Mouse (Mus musculus): Measurements from ENCODE around the gene Acer2. TPM values are rescaled to one million over a fixed set of nuclear protein-coding genes. Genes with fewer than 3 reads are reported as not detected.

The Acer2 gene
- total and polyA plus RNA-seq, 3 experiments: 0.09 to 0.29 (median 0.13) TPM

DNA sequence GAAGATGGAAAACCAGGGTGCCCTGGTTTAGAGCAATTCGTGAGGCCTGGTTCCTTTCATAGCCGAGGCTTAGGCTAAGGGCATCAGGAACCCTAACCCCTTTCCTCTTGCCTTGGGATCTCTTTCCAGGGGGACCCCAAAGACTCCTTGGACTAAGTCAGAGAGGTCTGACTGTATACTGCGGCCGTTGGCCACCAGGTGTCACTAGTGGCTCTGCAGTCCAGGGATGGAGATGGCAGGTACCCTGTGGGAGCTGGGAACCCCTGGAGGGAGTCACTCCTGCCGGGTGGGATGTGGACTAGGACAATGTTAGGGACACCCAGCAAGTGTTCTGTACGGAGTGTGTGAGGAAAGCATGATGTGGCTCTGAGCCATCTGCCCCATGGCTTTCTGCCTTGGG lies 58.8 kb downstream of the Acer2 start:
- no peaks in the 10 kb centered on the region for H3K27me3 ChIP-seq (replicated peaks)
- H3K9me3 ChIP-seq (replicated peaks; ENCODE audit: low read length): no peaks in the 10 kb centered on the region
- no peaks in the 10 kb centered on the region for H3K4me1 ChIP-seq (ENCODE audit: control insufficient read depth in 1 of 2, insufficient read depth in 2 of 2)
- no peak overlapping the region for H3K4me3 ChIP-seq (replicated peaks in 1 of 3; ENCODE audit: low read depth in 2 of 3, low read length in 2 of 3, poor library complexity in 1 of 3)
- dilution Hi-C loops (cut with MboI; ENCODE audit: extremely low pct_ligation_motif_present, extremely low pct_unique_long_range_greater_than_20kb, low sequenced_read_pairs) (no loop called here), in situ Hi-C loops (cut with MboI; ENCODE audit: low pct_ligation_motif_present, low pct_unique_long_range_greater_than_20kb, low sequenced_read_pairs) (no loop called here)
- no peaks in the 10 kb centered on the region for H3K79me2 ChIP-seq (replicated peaks; ENCODE audit: control insufficient read depth, extremely low read depth, insufficient read depth, poor library complexity, severe bottlenecking)
- no peak for TF ChIP-seq ETS1 (conservative IDR thresholded peaks at IDR 0.05; ENCODE audit: low read depth, low read length)
- no peak for TF ChIP-seq NRF1 (IDR thresholded peaks at IDR 0.05; ENCODE audit: low read depth, low read length)
- TF ChIP-seq CTCF (conservative IDR thresholded peaks at IDR 0.05 in 1 of 2, IDR thresholded peaks at IDR 0.05 in 1 of 2; ENCODE audit: low read depth in 2 of 2, low read length in 2 of 2): peak in 1 of 2 experiments; percentile 58; a peak in 3 of 4 replicates
- no peak for TF ChIP-seq EP300 (IDR thresholded peaks at IDR 0.05; ENCODE audit: low read length)
- TF ChIP-seq MXI1 (IDR thresholded peaks at IDR 0.05; ENCODE audit: low read depth, low read length): no peak
- TF ChIP-seq JUND (conservative IDR thresholded peaks at IDR 0.05; ENCODE audit: low read depth, low read length): no peak
- peak; percentile 35; the same call in 1 of the 2 replicates for TF ChIP-seq SMC3 (IDR thresholded peaks at IDR 0.05; ENCODE audit: low read depth, low read length)
- TF ChIP-seq USF2 (conservative IDR thresholded peaks at IDR 0.05; ENCODE audit: low read depth, low read length): no peak
- TF ChIP-seq ZNF384 (IDR thresholded peaks at IDR 0.05; ENCODE audit: low read depth, low read length): no peak
- TF ChIP-seq RAD21 (IDR thresholded peaks at IDR 0.05; ENCODE audit: low read depth, low read length): peak; percentile 23
- no peak for TF ChIP-seq TCF12 (IDR thresholded peaks at IDR 0.05; ENCODE audit: low read depth, low read length)
- no peak for TF ChIP-seq CHD2 (IDR thresholded peaks at IDR 0.05; ENCODE audit: low read length)
- TF ChIP-seq SIN3A (IDR thresholded peaks at IDR 0.05; ENCODE audit: low read length): no peak
- H3K36me3 ChIP-seq (replicated peaks in 1 of 2; ENCODE audit: control insufficient read depth in 1 of 2, insufficient read depth in 1 of 2, low read length in 1 of 2): no peaks in the 10 kb centered on the region
- H3K4me2 ChIP-seq (ENCODE audit: insufficient read depth, low read depth, poor library complexity, severe bottlenecking): no peak overlapping the region
- no peak overlapping the region for H3K9ac ChIP-seq (ENCODE audit: insufficient read depth, low read depth)
- H3K27ac ChIP-seq (ENCODE audit: insufficient read depth, low read depth): no peak overlapping the region
- DNase-seq (ENCODE audit: extremely low read depth): peak; percentile 18

DNA sequence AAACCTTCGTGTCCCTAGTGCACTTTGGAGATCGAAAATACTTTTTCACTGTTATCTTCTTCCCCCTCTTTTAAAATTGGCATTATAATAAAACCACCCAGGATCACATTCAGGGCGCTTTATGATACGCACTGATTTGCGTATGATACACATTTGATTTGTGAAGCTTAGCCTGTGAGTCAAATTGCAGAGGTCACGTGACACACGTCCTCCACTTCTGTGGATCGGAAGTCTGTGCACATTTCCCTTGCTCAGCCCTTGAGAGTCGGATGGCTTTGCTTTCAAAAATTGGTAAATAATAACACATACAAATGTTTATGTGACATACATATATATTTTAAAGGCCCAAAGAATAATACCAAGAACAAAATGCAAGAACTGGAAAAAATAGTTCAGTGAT lies 62.0 kb downstream of the Acer2 start:
- 0 out of 2 replicates have a peak, but pooled peaks have one; percentile 1 for TF ChIP-seq USF1 (IDR thresholded peaks at IDR 0.05; ENCODE audit: low read depth, low read length)
- TF ChIP-seq MYC (IDR thresholded peaks at IDR 0.05; ENCODE audit: low read depth, low read length): no peak
- TF ChIP-seq PAX5 (IDR thresholded peaks at IDR 0.05; ENCODE audit: low read length): no peak
- TF ChIP-seq MAZ (IDR thresholded peaks at IDR 0.05; ENCODE audit: low read depth, low read length): no peak
- TF ChIP-seq KAT2A (IDR thresholded peaks at IDR 0.05; ENCODE audit: insufficient replicate concordance, low read length): no peak
- TF ChIP-seq CHD2 (IDR thresholded peaks at IDR 0.05; ENCODE audit: low read length): no peak
- no peak for TF ChIP-seq MXI1 (IDR thresholded peaks at IDR 0.05; ENCODE audit: low read depth, low read length)
- no peaks in the 10 kb centered on the region for H3K27me3 ChIP-seq (replicated peaks)
- in situ Hi-C loops (cut with MboI; ENCODE audit: low pct_ligation_motif_present, low pct_unique_long_range_greater_than_20kb, low sequenced_read_pairs): no loop called here
- H3K4me3 ChIP-seq (replicated peaks in 1 of 3; ENCODE audit: low read depth in 2 of 3, low read length in 2 of 3, poor library complexity in 1 of 3): no peak overlapping the region
- no peaks in the 10 kb centered on the region for H3K9me3 ChIP-seq (replicated peaks; ENCODE audit: low read length)
- no peak overlapping the region for H3K27ac ChIP-seq (ENCODE audit: insufficient read depth, low read depth)
- no peak overlapping the region for H3K9ac ChIP-seq (ENCODE audit: insufficient read depth, low read depth)
- no peak overlapping the region for H3K4me2 ChIP-seq (ENCODE audit: insufficient read depth, low read depth, poor library complexity, severe bottlenecking)
- dilution Hi-C loops (cut with MboI; ENCODE audit: extremely low pct_ligation_motif_present, extremely low pct_unique_long_range_greater_than_20kb, low sequenced_read_pairs): no loop called here
- no peak for DNase-seq (ENCODE audit: extremely low read depth)
- no peaks in the 10 kb centered on the region for H3K79me2 ChIP-seq (replicated peaks; ENCODE audit: control insufficient read depth, extremely low read depth, insufficient read depth, poor library complexity, severe bottlenecking)
- H3K4me1 ChIP-seq (ENCODE audit: control insufficient read depth in 1 of 2, insufficient read depth in 2 of 2): no peaks in the 10 kb centered on the region
- H3K36me3 ChIP-seq (replicated peaks in 1 of 2; ENCODE audit: control insufficient read depth in 1 of 2, insufficient read depth in 1 of 2, low read length in 1 of 2): no peaks in the 10 kb centered on the region
